Mouse (Mus musculus): ENCODE measurements around the gene Zcchc8.

DNA sequence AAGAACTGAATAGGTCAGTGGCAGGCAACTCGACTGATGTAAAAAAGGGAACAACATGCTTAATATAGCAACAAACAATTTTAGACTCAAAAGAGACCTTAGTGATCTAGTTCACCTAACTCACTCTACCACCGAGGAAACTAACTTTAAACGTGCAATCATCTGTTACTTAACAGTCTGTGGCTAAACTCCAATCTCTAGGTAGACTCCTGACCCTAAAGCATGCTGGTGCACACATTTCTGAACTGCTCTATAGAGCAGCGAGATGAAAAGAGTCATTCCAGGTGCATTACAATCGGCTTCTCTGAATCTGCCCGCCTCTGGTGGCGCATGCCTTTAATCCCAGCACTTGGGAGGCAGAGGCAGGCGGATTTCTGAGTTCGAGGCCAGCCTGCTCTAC lies 45.2 kb downstream of the Zcchc8 start:
- TF ChIP-seq SMC3 (IDR thresholded peaks at IDR 0.05; ENCODE audit: low read depth, low read length) = no peak
- TF ChIP-seq POLR2AphosphoS2 (IDR thresholded peaks at IDR 0.05; ENCODE audit: low read length) = no peak
- TF ChIP-seq HCFC1 (IDR thresholded peaks at IDR 0.05; ENCODE audit: low read depth, low read length) = no peak
- no peak for TF ChIP-seq CTCF (IDR thresholded peaks at IDR 0.05 in 2 of 3, conservative IDR thresholded peaks at IDR 0.05 in 1 of 3; ENCODE audit: control insufficient read depth in 1 of 3, insufficient read depth in 1 of 3, low read depth in 2 of 3, low read length in 3 of 3, poor library complexity in 1 of 3, severe bottlenecking in 1 of 3)
- no peak for TF ChIP-seq NRF1 (IDR thresholded peaks at IDR 0.05; ENCODE audit: insufficient read depth, low read depth, low read length, poor library complexity, severe bottlenecking)
- no peak for TF ChIP-seq MAFK (IDR thresholded peaks at IDR 0.05; ENCODE audit: borderline replicate concordance, low read depth, low read length)
- TF ChIP-seq GABPA (IDR thresholded peaks at IDR 0.05; ENCODE audit: low read depth, low read length) = no peak
- TF ChIP-seq POLR2A (IDR thresholded peaks at IDR 0.05; ENCODE audit: control insufficient read depth in 1 of 2, insufficient read depth in 1 of 2, low read depth in 1 of 2, low read length in 2 of 2, poor library complexity in 1 of 2) = no peak
- no peak for TF ChIP-seq E2F4 (IDR thresholded peaks at IDR 0.05; ENCODE audit: borderline replicate concordance, low read depth, low read length)
- TF ChIP-seq ZC3H11A (IDR thresholded peaks at IDR 0.05; ENCODE audit: low read depth, low read length) = no peak
- no peak for TF ChIP-seq CHD1 (IDR thresholded peaks at IDR 0.05; ENCODE audit: low read depth, low read length)
- TF ChIP-seq TBP (IDR thresholded peaks at IDR 0.05; ENCODE audit: low read depth, low read length) = no peak
- no peak for TF ChIP-seq ZNF384 (IDR thresholded peaks at IDR 0.05; ENCODE audit: low read depth, low read length)
- TF ChIP-seq POLR2AphosphoS5 (IDR thresholded peaks at IDR 0.05; ENCODE audit: borderline replicate concordance, low read depth, low read length) = no peak

Measured in MEL (cell line).